Mouse (Mus musculus): ENCODE data around the gene Gm5901.

Gene Gm5901

DNA sequence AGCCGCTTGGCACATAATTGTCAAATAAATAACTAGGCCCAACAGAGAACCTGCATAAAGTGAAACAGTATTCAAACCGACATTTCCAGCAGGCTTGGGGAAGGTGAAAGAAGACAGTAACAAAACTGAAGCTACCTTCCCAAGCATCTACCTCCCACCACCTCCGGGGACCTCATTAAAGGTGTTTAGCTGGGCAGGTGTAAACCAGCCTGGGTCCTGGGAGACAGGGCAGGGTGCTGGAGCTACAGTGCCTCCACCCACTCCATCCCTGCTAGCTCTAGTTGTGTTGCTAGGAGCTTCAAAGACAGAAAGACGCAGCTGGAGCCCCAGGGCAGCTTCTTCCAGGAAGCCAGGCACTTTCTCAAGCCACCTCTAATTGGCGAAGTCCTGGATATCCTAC is 29.4 kb downstream of the Gm5901 start, which contains the start of gene Cnga4:
Gene Cnga4 (plus strand): TSS at position 301 of the 400 bp plus-strand sequence.
- no peak for DNase-seq (ENCODE audit: low spot score)

- no peak for DNase-seq (ENCODE audit: low spot score)
Observed at GRCm38 (mm10) chr7:105406322-105406721, 31.5 kb downstream of the Gm5901 start.

DNA sequence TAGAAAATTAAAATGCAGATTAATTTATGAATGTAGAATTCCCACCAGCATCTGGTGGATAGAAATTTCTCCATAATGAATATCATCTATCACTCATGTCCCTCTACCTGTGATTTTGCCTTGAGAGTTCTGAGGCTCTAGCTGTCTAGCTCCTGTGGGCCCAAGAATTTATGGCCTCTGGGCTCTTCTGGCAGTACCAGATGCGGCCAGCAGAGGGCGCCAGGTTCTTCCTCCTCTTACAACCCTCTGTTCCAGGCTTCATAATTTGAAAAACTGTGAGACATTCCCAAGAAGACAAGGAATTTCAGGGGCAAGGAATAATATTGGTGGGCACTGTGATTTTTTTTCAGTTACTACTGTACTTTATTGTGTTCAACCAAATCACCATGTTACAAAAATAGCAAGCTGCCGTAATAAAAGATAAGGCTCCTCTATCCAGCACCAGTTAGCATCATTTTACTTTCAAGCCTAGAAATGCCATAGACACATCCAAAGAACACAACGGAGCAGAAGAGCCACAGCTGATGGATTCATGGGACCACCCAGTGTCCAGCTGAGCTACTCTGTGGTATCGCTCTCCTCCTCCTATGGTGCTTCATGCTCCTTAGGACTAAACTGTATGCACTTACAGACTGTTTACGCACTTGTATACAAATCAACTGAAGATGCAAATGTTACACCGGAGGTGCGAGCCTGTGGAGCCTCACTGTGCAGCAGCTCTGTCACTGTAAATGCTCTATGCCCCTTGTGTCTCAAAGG is 37.2 kb downstream of the Gm5901 start:
- peak; percentile 39 for DNase-seq (ENCODE audit: low spot score)

DNA sequence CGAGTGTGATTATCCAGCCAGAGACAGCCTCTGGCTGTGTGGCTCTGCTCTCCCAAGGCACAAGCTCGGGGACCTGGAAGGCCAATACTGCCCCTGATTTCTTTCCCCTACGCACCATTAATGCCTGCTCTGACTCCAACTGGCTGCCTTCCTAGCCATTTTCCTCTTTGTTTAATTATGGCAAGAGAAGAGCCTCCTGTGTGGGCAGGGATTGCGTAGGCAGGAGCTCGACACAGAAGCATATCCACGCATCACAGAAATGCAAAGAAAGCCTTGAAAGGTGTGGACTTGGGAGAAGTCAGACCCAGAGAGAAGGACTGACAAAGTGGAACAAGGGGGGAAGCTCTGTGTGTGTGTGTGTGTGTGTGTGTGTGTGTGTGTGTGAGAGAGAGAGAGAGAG is 39.5 kb downstream of the Gm5901 start:
- no peak for DNase-seq (ENCODE audit: low spot score)

DNA sequence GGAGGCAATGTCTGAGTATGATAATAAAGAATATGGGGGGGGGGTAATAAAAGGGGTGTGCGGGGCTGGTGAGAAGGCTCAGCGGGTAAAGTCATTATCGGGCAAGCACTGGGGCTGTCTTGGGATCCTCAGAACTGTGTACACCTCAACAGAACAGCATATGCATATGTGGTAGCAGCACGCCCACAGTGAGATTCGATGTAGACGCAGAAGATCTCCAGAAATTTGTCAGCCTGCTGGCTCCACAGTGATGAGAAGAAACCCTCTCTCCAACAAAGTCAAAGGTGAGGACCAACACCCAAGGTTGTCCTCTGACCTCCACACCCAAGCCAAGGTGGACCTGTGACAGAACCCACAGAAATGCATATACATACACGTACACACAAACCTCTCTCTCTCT is 41.7 kb downstream of the Gm5901 start:
- no peak for DNase-seq (ENCODE audit: low spot score)

- DNase-seq (ENCODE audit: low spot score), result no peak
Observed at GRCm38 (mm10) chr7:105418106-105418505, 43.3 kb downstream of the Gm5901 start.

GRCm38 (mm10) chr7:105420903-105421302 is 46.1 kb downstream of the Gm5901 start:
- DNase-seq (ENCODE audit: low spot score), result no peak

GRCm38 (mm10) chr7:105424368-105424767 is 49.5 kb downstream of the Gm5901 start:
- no peak for DNase-seq (ENCODE audit: low spot score)

GRCm38 (mm10) chr7:105425424-105426043 is 50.7 kb downstream of the Gm5901 start, which contains the start of gene Cckbr:
Gene Cckbr (plus strand): TSS chr7:105425731.
- no peak for DNase-seq (ENCODE audit: low spot score)

- no peak for DNase-seq (ENCODE audit: low spot score)
Observed at GRCm38 (mm10) chr7:105426051-105426450, 51.2 kb downstream of the Gm5901 start.

All from spleen, adult 12 weeks (tissue).